Mouse (Mus musculus) ES-Bruce4 (cell line): ENCODE measurements around the gene Nrarp.
A peak's percentile ranks its signal among the peaks of the same experiment; 100 is the strongest.

Experiments
- CTCF ChIP-seq: IDR thresholded peaks from one replicate; pipeline ENCODE4 v1.8.1; 2011; ENCODE audit warnings: low read depth, low read length
- EP300 ChIP-seq: IDR thresholded peaks from 2 replicates; pipeline ENCODE4 v1.6.1; 2011; ENCODE audit warnings: low read depth, low read length; ENCODE audit not compliant: insufficient read depth
- POLR2A ChIP-seq: IDR thresholded peaks from one replicate; pipeline ENCODE4 v1.8.1; 2011; ENCODE audit warnings: low read length; ENCODE audit not compliant: insufficient read depth

GRCm38 (mm10) chr2:25193330-25193770 lies 12.8 kb downstream of the Nrarp start:
- 0 out of 2 replicates have a peak, but pooled peaks have one; percentile 60 for TF ChIP-seq EP300
- TF ChIP-seq CTCF, result peak; percentile 97
- no peak for TF ChIP-seq POLR2A
